Mouse (Mus musculus) cerebellum, adult (tissue): ENCODE data around the gene Ist1.

Experiments used
- ATAC-seq: cut with Nextera tagmentation; 2 replicates; pipeline ENCODE4 v1.9.2; 2017; ENCODE audit warnings: mild to moderate bottlenecking, moderate library complexity, mixed read lengths; ENCODE audit not compliant: insufficient number of reproducible peaks, low FRiP score, low TSS enrichment

The Ist1 gene

DNA sequence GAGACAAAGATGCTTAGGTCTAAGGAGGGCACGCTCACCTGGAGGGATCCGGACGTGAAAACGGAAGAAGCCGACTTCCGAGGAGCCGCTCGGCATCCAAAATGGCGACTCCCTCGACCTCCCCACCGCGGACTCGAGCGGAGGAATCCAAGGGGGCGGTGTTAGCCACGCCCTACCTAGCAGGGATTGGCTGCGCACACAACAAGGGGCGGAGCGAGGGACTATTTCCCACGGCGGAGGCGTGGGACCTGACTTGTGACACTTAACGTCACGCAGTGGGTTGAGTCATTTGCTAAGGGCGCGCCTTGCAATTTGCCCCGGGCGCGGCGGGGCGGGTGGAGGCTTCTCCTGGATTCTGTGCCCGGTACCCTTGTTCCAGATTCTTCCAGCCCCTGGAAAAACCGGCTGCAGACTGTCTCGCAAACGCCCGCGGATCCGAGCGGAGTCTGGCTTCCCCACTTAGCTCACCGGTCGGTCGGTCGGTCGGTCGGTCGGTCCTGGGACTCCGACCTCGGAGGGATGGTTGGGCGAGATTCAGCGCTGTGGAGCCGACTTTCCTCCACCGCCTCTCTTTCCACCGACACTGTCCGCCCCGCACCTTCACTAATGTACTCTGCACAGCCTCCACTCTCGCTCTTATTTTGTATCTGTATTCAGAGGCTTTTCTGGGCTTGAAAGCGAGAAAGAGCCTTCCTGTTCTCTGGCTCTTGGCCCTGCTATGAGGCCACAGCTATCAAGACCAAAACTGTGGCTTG lies at the start of gene Ist1:
TSS of gene Ist1 (minus strand) at position 115 of the 755 bp plus-strand sequence.
- peak; percentile 96 for ATAC-seq

DNA sequence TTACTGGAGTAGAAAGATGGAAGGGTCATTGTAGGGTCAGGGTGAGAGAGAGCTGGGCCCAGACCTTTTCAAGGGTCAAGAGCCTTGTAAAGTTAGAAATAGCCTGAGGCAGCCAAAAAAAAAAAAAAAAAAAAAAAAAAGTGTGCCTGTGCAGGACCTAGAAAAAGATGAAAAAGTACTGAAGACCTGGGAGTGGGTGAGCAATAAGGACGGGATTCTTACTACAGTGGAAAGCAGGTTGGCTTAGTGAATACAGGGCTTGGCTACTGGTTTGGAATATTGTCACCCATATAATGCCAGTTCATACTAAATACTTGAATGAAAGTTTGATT lies 45.0 kb upstream of the Ist1 start:
- no peak for ATAC-seq

DNA sequence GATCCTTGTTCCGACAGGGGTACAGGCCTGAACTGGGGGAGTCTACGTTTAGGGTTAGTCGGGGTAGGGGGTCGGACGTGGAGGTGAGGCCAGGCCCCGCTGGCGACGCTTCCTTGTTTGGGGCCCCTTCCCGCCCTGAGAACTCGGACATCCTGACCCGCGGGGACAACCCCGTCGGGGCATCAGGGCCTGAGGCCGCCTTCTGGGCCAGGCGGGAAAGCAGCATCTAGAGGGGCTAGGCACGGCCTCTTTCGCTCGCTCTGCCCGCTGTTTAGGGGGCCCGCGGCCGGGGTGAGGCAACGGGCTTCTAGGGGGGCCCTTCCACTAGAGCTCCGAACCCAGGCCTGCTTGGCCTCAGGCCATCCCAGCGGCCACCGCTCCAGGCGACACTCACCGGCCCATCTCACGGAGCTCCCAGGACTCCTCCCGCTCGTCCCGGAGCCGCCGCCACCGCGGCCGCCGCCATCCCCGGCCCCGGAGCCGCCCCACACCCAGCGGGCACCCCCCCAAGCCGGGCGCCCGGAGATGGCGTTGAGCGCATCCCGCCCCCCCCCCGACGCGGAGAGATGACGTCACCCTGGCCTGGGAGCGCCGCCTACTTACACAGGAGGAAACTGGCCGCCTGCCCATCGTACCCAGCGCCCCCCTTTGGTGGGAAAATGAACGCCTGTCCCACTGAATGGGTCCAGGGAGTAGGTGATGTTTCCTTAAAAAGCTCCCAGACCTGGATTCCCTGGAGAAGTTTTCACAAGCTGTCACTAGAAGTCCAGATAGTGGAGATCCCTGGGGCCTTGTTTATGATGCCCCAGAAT lies 44.4 kb upstream of the Ist1 start, which contains the start of gene Atxn1l:
TSS of gene Atxn1l (minus strand) at position 503 of the 812 bp plus-strand sequence.
- peak; percentile 71 for ATAC-seq

- no peak for ATAC-seq
Measured at GRCm38 (mm10) chr8:109736819-109737218, 43.8 kb upstream of the Ist1 start.

GRCm38 (mm10) chr8:109734018-109734417 lies 41.0 kb upstream of the Ist1 start:
- no peak for ATAC-seq

DNA sequence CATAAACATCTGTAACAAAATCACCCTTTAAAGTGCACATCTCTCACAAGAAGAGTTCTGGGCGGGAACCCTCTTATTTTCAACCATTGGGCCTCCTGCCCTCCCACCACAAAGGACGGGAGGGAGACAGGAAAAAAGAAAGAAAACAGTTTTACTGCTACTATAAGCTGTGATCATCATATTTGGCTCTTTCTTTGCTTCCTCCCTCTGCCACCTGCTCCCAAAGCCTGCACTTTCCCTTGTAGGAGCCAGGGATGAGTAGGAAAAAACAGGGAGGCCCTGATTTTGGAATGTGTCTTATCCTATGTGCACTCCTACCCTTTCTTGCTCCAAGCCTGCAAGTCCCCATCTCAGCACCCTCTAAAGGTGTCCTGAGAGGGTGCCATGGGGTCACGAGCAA lies 38.0 kb upstream of the Ist1 start:
- ATAC-seq, result no peak

DNA sequence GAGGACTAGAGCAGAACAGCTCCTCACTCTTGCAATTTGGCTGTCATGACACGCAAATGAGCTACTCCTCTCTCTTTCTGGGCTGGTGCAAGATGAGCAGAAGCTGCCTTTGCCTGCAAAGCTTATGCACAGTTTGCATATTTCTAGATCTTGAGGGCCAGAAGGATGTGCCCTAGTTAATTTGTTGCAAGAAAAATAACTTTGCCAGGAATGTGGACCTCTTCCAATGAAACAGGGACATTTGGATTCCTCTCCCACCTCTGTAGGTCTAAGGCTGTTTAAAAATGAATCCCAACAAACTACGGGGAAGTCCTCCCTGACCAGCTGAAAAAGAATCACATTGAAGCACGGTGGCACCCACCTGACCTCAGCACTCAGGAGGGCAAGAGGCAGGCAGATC lies 32.0 kb upstream of the Ist1 start:
- no peak for ATAC-seq

DNA sequence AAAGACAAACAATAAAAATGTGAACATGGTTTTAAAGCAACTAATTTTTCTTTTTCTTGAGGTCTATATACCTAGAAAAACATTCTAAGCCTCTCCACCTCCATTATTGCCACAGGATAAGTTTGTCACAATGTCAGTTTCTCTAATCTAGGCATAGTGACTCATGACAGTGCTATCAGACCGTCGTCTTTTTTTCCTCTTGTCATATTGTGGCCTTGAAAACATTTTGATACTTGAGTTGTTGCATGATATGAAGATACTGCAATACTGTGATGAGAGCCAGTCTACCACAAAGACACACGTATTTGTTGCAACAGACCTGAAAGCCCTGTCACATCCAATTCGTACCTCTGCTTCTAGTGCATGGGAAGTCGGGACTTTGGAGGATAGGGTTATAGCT lies 21.9 kb upstream of the Ist1 start:
- ATAC-seq, result no peak

DNA sequence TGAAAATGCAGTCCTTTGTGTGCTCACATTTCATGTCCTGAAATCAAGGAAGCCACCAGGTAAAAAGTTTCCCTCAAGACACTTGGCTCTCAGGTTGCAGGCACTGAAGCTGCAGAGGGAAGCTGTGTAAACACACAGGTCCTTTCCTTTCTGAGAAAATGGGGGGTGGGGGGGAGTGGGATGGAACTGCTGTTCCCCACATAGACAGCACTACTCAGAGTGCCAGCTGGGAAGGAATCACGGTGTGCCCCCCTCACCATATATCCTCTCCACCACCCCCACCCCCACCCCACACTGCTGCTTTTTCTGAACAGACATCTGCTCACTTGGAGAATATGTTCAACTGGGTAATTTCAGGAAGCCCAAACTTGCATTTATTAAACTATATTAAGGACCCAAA lies 19.5 kb upstream of the Ist1 start:
- no peak for ATAC-seq

DNA sequence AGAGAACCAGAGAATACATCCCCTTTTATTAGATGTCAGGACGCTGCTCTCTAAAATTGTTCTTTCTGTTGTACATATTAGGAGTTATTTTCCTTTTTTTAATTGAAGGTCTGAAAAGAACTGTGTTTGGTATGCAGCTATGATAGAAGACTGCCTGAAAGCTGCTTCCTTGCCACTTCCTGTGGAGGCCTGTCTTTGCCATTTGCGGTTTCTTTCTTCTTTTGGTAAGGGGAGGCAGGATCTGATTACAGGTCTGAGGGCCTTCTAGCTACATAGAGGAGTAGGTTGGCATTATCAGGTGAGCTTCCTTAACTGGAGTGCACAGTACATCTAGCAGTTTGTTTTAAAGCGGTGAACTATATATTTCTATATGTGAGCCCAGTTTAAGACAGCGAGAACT lies 14.9 kb upstream of the Ist1 start:
- no peak for ATAC-seq

GRCm38 (mm10) chr8:109706874-109707237 lies 13.8 kb upstream of the Ist1 start:
- peak; percentile 57; the same call in 1 of the 2 replicates for ATAC-seq

GRCm38 (mm10) chr8:109706076-109706873 lies 13.2 kb upstream of the Ist1 start:
- no peak for ATAC-seq

GRCm38 (mm10) chr8:109705320-109706075 lies 12.4 kb upstream of the Ist1 start, which contains the start of gene Zfp821:
TSS of gene Zfp821 (plus strand) at chr8:109705546.
- ATAC-seq, result peak; percentile 86

- ATAC-seq, result peak; percentile 5; the same call in 1 of the 2 replicates
Measured at GRCm38 (mm10) chr8:109704565-109705319, 11.7 kb upstream of the Ist1 start.

GRCm38 (mm10) chr8:109698477-109698876 lies 5.4 kb upstream of the Ist1 start:
- ATAC-seq, result no peak

- ATAC-seq, result no peak
Measured at GRCm38 (mm10) chr8:109697754-109698153, 4.7 kb upstream of the Ist1 start.

DNA sequence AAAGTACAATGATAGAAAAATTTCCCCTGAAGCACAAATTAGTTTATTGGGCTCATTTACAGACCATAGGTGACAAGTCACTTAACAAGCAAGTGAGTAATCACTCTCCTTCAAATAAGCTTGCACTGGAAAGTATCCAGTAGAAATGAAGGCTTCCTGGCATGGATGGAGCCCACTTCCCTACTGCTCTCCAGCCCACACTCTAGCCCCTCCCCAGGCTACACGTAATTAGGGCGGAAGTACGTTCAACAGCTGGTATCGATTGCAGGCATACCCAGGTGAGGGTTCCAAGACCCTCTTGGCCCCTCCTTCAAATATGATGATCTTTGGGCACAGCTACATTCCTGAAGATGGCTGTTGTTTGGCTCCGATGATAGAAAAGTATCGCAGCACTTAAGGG lies 1.1 kb upstream of the Ist1 start:
- no peak for ATAC-seq

DNA sequence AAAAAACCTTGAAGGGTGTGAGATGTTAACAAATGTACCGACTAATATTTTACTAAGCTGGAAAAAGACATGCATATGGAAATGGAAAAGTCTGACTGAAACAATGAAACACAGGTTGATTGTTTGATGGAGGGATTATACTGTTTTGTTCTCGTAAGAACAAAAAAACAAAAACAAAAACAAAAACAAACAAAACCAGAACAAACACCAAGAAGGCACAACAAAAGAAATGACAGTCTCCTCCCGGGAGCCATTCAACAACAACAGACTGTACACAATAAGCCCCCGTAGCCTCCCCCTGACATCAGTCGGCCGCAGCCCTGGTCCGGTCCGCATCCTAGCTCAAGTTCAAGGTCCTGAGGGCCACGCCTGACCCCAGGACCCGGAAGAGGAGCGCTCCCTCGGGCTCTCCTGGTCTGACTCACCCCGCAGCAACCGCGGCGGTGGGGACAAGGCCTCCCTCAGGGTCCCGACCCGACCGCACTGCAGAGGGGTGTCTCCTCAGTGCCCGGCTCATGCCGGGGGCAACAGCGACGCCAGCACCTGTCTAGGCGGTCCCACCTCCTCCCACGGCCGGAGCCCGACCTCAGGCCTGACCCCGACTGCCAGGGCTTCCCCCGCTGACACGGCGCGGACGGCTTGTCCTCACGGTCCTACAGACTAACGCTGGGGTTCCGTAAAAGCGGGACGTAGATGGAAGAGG lies 466 bp downstream of the Ist1 start:
- ATAC-seq, result peak; percentile 57

DNA sequence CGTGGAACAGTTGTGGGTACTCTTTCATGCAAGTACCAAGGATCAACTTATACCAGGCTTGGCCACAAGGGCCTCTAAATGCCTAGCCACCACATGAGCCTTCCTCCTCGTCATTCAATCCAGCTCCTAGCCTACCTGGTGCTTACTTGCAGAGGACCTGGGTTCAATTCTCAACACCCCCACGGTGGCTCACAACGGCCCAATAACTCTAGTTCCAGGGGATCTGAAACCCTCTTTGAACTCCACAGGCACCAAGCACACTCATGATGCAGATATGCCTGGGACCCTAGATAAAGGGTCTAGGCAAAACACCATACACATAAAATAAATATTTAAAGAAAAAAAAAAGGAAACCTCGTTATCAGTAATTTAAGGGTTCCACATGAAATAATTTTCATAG lies 1.3 kb downstream of the Ist1 start:
- no peak for ATAC-seq
